Mouse (Mus musculus) layer of hippocampus, postnatal 10 days (tissue): Measurements from ENCODE around the gene Cwf19l1. TPM values are rescaled to one million over a fixed set of nuclear protein-coding genes. Genes with fewer than 3 reads are reported as not detected.

Experiments used
- DNase-seq, 2 experiments: peaks; one replicate each; pipeline ENCODE4 v3.0.0; 2021; ENCODE audit warnings: low spot score in 2 of 2
- total RNA-seq, 2 experiments: library from RNA; stranded (reverse); gene quantifications; 2 replicates each; pipeline ENCODE4 v1.2.3; 2021

Gene Cwf19l1
- total RNA-seq, 2 experiments from 2014 or later, result 18.9 to 21.3 TPM

- DNase-seq, result no peak
Observed at GRCm38 (mm10) chr19:44063773-44064172, 71.9 kb downstream of the Cwf19l1 start.

- no peak for DNase-seq
Observed at GRCm38 (mm10) chr19:44060226-44060625, 75.5 kb downstream of the Cwf19l1 start.

Other genes starting within 250 kb of the Cwf19l1 start
- gene Dnmbp, start 195.7 kb downstream of the Cwf19l1 start, total RNA-seq, result 10 to 100 TPM in 1 of 2 experiments, 1 to 10 TPM in 1; 8.6 to 11.4 TPM
- under 1 TPM; 0.25 to 0.30 TPM for gene Cpn1, start 149.3 kb downstream of the Cwf19l1 start, total RNA-seq
- not detected for gene Cyp2c23, start 106.7 kb downstream of the Cwf19l1 start, total RNA-seq
- 10 to 100 TPM; 19.2 to 20.0 TPM for gene Erlin1, start 66.1 kb downstream of the Cwf19l1 start, total RNA-seq
- 10 to 100 TPM; 43.6 to 52.9 TPM for gene Chuk, start 28.4 kb downstream of the Cwf19l1 start, total RNA-seq
- 10 to 100 TPM; 70.4 to 75.6 TPM for gene Bloc1s2, start 10.6 kb upstream of the Cwf19l1 start, total RNA-seq
- under 1 TPM in 1 of 2 experiments, not detected in 1; 0.11 TPM for gene Pkd2l1, start 56.6 kb upstream of the Cwf19l1 start, total RNA-seq
- 1 to 10 TPM in 1 of 2 experiments, under 1 TPM in 1; 0.73 to 2.3 TPM for gene Scd3, start 67.4 kb upstream of the Cwf19l1 start, total RNA-seq
- gene Scd2, start 157.8 kb upstream of the Cwf19l1 start, total RNA-seq, result 100 to 1,000 TPM; 715 to 736 TPM
- gene Scd4, start 197.2 kb upstream of the Cwf19l1 start, total RNA-seq, result 1 to 10 TPM; 1.5 to 2.8 TPM